Mouse (Mus musculus) kidney, adult 2 months (tissue): ENCODE results near the gene Cypt2.

Experiments
- CTCF ChIP-seq: fragments of 200-500 bp; conservative IDR thresholded peaks from 2 replicates; pipeline ENCODE4 v1.5.1; 2011; ENCODE audit warnings: low read depth, mild to moderate bottlenecking, control low read depth, low read length, moderate library complexity, mixed read lengths; ENCODE audit not compliant: insufficient read depth, insufficient read length
- POLR2A ChIP-seq: fragments of 200-500 bp; IDR thresholded peaks from one replicate; pipeline ENCODE4 v1.6.1; 2011; ENCODE audit warnings: low read depth, low read length, control low read depth

DNA sequence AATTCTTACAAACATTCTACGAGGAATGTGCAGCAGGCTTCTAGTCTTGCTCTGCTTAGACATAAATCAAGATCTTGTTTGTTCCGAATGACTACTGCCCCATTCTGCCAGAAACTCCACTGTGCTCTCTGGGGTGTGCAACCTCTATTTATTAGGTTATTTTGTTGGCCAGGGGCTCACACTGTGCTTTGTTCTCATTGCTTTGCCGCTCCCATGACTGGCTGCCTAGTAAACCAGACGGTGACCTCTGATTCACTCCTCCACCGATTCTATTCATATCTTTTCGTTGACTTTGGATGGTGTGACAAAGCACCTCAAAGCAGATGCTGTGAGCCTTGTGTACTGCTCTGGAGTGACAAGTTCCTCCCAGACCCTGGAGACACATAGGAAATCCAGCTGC is 46.7 kb downstream of the Cypt2 start:
- no peak for TF ChIP-seq CTCF
- TF ChIP-seq POLR2A = no peak
